Mouse (Mus musculus) spleen, adult 18-20 months (tissue): ENCODE measurements around the gene Prtn3.
"Not testable (repeated sequence)": the region's sequence is repeated elsewhere in the genome, so short reads cannot be mapped to it uniquely, and the experiment has no call there.

ENCODE experiments used
- DNase-seq, 2 experiments: peaks; one replicate each; pipeline ENCODE4 v3.0.0; 2022; ENCODE audit warnings: mixed read lengths in 2 of 2

Prtn3 gene

DNA sequence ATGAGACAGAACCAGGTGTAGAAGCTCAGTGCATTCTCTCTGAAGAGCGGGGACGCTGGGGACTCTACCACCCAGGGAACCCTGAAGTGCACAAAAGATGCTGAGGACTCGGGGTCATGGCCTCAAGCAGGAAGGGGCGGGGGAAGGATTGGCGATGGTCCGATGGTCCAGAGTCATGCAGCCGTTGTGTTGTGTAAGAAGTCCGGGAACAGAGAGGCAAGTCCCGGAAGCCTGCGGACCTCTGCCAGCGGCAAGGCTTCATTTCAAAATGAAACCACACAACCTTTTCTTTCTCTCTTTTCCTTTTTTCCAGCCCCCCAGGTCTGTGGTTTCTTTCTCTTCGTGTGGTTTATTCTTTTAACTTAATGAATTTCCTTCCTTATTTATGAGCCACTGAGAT is 3.5 kb downstream of the Prtn3 start:
- no peak for DNase-seq

DNA sequence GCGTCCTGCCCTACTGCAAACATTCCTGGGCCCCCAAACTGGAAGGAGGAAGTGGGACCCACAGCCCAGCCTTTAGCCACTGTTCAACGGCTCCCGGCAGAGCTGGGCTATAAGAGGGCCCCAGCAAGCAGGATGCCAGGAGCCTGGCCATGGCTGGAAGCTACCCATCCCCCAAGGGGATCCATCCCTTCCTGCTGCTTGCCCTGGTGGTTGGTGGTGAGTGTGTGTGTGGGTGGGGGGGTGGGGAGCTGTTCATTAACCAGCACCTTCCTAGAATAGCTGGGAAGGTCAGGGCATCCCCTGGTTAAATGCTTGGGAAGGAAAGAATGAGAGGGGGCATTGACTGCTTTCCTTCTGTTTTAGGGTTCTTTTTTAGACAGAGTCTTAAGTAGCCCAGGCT is 5.3 kb downstream of the Prtn3 start:
- no peak for DNase-seq

DNA sequence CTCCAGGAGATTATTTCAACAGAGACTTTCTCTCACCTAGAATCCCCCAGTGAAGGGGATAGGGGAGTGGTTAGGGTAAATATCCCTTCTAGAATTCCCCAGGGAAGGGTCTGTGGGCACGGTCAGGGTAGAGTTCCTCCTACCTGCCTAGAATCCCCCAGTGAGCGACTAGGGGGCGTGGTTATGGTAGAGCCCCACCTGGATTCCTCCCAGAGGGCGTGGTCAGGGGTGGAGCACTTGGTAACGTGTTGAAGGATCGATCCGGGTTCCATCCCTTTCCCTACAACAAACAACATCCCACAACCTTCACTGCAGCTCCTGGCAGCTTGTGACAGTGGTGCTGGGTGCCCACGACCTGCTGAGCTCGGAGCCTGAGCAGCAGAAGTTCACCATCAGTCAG is 6.4 kb downstream of the Prtn3 start:
- no peak for DNase-seq

DNA sequence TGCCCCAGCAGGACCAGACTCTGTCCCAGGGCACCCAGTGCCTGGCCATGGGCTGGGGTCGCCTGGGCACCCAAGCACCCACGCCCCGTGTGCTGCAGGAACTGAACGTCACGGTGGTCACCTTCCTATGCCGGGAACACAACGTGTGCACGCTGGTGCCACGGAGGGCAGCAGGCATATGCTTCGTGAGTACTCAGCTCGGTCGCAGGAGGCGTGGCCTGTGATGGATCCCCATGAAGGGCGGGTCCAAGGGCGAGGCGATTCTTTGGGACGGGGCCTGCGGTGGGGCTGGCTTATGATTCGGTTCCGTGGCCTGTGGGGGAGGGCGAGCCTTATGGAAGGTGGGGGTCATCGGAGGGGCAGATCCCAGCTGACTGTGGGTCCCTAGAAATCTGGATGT is 7.7 kb downstream of the Prtn3 start:
- DNase-seq, result no peak

DNA sequence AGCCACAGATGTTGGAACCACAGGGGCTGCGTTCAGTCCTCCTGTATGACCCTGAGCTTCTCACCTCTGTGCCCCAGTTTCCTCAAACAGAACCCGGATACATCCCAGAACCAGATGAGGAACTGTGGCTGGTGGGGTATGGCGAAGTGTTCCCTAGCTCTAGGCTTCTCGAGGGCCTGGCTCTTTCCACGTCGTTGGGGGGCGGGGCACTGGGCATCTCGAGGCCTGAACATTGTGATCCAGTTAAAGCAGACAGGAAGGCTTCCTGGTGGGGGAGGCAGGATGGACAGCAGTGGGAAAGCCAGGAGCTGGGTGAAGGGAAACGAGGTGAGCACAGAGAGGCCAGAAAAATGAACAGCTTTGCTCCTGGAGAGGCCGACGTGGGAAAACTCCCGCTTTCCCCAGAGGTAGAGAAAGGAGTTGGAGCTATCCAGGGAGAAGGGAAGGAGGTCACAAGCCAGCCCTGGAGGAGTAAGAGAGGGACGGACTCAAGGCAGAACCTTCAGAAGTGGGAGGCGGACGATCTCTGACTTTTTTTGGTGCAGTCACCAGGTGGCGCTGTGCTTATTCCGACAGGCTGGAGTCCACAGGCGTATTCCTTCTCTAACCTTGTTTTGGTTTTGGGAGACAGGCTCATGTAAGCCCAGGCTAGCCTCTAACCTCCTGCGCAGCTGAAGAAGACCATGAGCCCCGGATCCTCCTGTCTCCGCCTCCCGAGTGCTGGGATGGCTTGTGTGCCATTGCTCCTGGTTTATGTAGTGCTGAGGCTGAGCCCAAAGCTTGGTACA is 9.2 kb downstream of the Prtn3 start:
- DNase-seq, result peak; percentile 49 to 77

DNA sequence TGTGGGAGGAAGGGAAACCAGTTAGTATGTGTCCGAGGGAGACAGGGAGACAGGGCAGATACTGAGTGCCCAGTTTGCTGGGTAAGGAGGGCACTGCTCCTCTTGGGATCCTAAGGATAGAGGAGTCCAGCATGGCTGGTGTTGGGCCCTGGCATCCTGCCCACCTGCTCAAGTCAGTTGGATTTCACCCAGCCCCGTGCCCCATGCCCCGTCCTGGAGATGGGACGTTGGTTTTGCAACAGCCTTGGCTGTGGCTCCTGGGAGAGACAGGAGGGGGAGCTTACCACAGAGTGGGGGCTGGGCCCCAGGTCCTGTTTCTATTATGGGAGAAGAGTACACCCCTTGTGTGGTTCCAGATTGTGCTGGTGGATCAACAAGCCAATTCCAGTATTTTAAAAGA is 10.2 kb downstream of the Prtn3 start:
- DNase-seq, result no peak

DNA sequence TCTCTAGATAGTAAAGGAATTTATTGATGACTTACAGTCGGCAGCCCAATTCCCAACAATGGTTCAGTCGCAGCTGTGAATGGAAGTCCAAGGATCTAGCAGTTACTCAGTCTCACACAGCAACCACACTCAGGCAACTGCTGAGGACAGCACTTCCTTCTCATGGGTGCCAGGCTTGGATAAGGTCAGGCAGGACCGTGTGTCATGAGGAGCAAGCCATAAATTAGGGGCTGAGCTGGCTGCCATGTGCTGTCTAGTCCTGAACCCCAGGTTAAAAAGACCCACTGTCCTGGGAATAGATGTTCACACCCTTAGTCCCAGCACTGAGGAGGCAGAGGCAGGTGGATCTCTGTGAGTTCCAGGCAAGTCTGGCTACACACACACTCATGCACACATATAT is 10.7 kb downstream of the Prtn3 start:
- DNase-seq, result not testable (repeated sequence)

DNA sequence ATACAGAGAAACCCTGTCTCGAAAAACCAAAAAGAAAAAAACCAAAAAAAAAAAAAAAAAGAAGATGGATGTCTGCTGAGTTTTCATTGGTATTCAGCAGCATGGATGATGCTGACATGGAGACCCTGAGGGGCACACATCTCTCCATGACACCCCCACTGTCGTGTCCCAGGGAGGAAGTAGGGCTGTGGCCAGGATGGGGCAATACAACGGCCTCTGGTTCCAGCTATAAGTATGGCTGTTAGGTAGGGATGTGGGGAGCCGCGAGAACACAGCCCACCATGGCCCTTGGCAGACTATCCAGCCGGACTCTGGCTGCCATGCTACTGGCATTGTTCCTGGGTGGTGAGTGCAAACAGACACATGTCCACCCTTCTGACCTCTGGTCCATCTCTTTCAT is 11.8 kb downstream of the Prtn3 start, which contains the start of gene Elane:
Gene Elane, plus strand, starts transcription at position 194 of the 400 bp plus-strand sequence.
- no peak for DNase-seq

DNA sequence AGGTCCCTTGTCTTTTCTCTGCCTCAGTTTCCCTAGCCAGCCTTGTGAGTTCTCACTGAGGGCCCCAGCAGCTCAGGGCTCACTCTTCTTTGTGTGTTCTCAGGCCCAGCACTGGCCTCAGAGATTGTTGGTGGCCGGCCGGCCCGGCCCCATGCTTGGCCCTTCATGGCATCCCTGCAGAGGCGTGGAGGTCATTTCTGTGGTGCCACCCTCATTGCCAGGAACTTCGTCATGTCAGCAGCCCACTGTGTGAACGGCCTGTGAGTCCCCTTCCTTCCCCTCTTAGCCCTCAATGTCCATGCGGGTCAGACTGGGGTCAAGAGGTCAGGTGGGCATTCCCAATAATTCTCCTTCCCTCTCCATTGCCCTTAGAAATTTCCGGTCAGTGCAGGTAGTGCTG is 12.3 kb downstream of the Prtn3 start:
- no peak for DNase-seq

DNA sequence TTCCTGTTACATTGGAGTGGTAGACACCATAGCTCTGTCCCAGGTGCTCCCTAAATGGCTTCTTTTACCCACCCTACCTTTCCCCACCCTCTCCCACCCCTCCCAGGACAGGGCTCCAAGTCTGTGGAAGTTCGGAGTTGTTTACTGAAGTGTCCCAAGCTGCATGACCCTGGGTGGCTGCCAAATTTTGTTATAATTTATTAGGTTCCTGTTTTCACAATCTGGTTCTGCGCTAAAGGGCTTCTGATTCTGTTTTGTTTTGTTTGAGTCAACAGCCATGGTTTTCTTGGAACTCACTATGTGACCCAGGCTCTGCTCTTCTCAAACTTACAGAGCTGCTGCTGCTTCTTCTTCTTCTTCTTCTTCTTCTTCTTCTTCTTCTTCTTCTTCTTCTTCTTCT is 15.1 kb downstream of the Prtn3 start:
- no peak for DNase-seq

DNA sequence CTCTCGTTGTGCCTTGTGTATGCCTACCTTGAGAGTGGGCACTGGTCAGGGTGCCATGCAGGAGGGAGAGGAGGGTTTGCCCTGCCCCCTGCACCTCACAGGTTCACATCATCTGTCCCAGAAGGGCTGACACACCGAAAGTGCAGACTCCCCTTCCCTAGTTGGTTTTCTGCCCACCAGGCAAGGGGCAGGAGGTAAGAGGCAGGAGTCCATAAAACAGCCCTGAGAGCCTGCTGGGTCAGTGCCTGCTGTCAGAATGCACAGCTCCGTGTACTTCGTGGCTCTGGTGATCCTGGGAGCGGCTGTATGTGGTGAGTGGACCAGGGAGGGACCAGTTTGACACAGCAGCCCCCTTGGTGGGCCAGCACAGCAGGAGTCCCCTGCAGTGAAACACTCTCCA is 16.4 kb downstream of the Prtn3 start, which contains the start of gene Cfd:
Gene Cfd, plus strand, starts transcription at position 184 of the 400 bp plus-strand sequence.
- no peak for DNase-seq

DNA sequence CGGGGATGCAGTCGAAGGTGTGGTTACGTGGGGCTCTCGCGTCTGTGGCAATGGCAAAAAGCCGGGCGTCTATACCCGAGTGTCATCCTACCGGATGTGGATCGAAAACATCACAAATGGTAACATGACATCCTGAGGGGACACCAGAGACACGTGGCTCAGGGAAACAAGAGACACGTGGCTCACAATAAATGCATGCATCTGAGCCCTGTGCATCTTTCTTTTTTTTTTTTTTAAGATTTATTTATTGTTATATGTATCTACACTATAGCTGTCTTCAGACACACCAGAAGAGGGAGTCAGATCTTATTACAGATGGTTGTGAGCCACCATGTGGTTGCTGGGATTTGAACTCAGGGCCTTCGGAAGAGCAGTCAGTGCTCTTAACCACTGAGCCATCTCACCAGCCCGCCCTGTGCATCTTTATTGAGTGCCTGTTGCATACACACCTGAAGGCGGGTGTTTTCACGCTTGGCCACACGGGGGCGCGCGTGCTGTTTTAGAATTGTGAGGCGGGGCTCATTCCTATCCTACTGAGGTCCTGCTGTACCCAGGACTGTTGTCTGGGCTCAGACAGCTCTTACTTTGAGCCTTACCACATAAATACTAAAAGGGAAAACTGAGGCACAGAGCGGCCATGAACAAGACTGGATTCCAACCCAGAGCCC is 18.3 kb downstream of the Prtn3 start:
- peak; percentile 64 to 79 for DNase-seq

DNA sequence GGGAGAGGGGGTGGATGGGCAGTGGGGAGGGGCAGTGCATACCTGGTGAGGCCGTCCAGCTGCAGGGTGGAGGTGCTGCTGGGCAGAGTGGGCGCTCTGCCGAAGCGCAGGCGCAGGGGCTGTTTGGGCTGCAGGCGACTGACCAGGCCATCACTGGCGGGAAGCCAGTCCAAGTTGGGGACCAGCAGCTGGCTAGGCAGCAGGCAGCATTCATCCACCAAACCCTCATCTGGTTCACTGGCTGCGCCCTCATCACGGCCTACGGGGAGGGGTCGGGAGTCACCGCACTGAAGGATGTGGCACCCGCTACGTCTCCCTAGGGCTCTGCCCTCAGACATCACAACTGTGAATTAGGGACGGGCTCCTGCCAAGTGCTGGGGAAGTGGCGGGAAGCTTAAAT is 22.0 kb downstream of the Prtn3 start:
- no peak for DNase-seq

DNA sequence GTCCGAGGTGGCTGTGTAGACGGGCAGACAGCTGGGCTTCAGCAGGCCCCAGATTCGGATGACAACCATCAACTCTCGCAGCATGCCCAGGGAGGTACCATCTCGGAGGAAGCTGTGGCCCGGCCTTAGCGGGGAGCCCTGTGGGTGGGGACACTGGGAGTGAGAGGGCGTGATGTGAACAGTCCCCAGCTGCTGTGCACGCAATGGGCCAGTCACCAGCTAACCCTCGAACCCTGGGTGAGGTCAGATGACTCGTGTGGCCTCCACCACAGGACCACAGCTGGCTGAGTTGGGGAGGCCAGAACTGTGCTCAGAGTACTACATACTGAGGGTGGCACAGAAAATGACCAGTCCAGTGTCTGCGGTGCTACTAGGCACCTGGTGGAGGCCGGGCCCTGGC is 22.5 kb downstream of the Prtn3 start:
- no peak for DNase-seq

DNA sequence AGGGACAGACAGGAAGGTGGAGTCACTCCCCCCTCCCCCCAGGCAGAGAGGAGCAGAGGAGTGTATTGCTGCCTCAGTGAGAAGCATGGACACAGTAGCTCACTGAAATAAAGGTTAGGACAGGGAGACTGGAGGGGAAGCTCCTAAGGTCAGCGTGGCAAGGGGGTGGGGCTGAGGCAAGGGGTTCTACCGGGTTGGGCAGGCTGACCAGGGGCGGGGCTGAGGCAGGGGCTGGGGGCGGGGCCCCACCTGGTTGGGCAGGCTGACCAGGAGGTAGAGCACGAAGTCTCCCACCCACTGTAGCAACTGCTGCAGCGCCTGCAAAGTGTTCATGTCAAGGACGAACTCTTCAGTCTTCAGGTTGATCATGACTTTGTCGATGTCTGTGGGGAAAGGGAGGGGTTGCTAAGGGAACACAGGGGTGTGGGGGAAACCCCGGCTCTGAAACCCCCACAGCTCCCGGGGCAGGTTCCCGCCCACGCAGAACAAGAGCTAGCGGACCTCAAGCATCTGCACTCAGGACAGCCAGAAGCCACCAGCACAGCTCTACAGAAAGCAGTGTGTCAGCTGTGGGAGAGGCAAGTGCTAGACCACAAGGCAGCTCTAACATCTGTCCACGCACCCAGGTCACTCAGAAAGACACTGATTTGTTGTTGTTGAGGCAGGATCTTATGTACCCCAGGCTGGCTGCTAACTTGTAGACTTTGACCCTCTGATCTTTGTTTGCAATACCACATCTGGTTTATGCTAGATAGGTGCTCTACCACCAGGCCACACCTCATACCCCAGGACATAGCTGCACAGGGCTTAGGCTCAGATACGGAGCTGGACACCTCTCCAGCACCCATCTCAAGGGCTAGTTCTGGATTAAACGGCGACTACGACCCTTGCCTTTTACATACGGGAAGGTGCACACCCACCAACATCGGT is 23.3 kb downstream of the Prtn3 start:
- DNase-seq, result no peak

DNA sequence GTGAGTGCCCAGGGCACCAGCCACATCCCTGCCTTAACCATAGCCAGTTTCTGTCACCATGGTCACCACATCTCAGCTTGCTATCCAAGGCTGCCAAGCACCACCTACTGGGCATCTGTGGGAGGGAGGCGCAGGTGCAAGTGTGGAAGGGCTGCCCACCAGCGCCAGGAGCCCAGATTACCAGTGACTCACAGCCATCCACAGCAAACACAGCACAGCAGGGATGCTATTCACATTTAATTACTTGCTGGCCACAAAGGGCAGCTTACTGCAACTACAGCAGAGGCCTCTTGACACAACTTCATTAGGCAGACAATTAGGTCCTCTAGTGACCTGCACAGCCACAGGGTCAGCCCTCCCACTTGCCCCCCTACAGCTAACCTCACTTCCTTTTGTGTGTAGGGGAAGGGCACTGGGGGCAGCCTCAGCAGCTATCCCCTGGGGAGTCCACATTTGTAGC is 26.7 kb downstream of the Prtn3 start:
- DNase-seq, result no peak

DNA sequence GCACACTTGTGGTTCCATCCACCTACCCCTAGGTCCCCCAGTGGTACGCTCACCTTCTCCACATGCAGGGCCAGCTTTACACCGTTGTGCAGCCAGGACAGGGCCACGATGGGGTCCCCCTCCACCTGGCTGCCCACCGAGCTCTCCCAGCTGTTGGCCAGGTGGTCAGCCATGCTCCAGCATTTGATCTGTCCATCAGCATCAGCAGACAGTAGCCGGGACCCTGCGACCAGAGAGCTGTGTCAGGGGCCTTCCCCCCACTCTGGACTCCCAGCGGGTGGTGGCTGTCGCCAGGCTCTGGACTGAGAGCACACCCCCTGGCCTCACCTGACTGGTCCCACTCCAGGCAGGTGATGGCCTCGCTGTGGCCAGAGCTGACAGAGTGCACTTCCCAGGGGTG is 32.4 kb downstream of the Prtn3 start:
- DNase-seq, result no peak

DNA sequence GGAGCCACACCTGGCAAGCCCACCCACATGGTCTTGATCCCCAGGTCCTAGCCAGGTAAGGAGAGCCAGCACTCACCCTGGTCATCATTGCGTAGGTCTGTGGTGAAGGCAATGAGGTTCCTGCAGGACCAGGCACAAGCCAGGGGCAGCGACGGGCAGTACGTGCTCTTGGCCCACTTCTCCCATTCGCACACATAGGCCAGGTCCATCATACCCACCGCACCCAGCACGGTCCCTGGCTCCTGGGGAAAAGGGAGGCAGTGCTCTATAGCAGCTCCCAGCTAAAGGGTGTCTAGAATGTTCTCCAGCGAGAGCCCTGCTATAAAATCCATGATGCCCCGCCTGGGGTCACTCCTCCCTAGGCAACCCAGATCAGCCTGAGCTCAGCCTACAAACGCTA is 33.1 kb downstream of the Prtn3 start:
- DNase-seq, result no peak

DNA sequence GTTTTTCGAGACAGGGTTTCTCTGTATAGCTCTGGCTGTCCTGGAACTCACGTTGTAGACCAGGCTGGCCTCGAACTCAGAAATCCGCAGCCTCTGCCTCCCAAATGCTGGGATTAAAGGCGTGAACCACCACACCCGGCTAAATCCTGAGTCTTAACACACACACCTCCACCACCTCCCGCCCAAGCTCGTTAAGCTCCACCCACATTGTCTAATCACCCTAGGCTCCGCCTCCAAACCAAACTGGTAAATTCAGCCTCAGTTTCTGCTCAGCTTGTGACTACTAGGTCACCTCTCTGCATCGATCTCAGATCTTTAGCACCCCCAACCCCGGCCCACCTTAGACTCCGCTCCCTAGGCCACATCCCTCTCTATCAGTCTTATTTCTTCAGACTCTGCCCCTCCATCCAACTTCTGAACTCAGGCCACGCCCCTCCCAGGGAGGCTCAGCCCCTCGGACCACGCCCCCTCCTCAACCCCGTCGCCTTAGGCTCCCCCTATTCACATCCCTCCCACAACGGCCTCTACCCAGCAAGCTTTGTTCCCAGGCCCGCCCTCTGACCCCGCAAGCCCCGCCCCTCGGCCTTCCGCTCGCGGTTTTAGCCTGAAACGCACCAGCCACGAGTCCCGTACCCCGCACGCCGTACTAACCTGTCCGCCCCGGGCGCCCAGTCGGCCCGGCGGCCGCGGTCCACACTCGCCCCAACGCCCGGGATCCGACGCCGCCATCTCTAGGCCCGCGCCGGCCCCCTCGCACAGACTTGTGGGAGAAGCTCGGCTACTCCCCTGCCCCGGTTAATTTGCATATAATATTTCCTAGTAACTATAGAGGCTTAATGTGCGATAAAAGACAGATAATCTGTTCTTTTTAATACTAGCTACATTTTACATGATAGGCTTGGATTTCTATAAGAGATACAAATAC is 34.2 kb downstream of the Prtn3 start, which contains the start of gene Med16:
Gene Med16, minus strand, starts transcription at position 757 of the 925 bp plus-strand sequence.
- DNase-seq, result peak; percentile 96 to 97

DNA sequence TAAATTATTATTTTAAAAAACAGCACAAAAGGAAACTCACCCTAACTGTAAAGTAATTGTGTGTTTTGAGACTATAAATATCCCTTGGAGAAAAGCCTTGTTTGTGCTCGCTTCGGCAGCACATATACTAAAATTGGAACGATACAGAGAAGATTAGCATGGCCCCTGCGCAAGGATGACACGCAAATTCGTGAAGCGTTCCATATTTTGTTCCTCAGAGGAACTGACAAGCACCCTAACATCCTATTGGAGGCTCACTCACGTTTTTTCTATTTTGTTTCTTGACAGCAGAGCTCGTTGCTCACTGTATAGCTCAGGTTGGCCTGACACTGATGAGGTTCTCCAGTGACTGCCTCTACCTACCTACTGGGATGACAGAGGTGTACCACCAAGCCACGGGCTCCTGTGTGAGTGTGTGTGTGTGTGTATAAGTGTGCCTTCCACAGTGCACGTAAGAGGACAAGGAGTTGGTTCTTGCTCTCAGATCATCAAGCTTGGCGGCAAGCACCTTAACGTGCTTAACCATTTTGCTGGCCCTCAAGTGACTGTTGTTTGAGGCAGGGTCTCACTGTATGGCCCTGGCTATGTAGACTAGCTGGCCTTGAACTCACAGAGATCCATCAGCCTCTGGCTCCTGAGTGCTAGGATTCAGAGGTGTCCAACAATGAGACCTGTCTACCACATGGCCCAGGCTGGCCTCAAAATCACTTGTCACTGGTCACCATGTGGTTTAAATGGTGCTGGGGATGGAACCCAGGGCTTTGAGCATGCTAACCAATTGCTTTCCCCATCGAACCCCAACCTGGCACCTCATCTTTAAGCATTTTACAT is 35.0 kb downstream of the Prtn3 start:
- DNase-seq, result no peak

DNA sequence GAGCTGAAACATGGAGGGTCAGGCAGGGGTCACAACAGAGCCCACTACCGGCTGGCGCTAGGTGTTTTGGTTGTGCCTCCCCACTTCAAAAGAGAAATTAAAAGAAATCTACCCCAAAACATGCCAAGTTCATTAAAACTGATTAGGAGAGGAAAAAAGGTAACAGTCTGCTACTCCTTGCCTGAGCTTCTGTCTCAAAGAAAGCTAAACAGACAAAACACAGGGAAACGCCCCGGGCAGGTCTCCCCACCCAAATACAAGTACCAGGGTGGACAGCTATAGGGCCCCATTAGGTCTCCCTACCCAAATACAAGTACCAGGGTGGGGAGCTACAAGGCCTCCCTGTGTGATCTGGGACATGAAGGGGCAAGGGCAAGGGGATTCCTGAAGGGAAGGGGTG is 36.3 kb downstream of the Prtn3 start, which contains the start of gene Gm26602:
Gene Gm26602, plus strand, starts transcription at position 301 of the 400 bp plus-strand sequence.
- no peak for DNase-seq
